Mouse (Mus musculus): Measurements from ENCODE around the gene Vmn2r27. TPM values are rescaled to one million over a fixed set of nuclear protein-coding genes. Genes with fewer than 3 reads are reported as not detected.

Gene Vmn2r27
- polyA plus RNA-seq (2015; fragmentation: Nextera tagmentation; extraction: Ambion mirVana), result not detected in 2 replicates

DNA sequence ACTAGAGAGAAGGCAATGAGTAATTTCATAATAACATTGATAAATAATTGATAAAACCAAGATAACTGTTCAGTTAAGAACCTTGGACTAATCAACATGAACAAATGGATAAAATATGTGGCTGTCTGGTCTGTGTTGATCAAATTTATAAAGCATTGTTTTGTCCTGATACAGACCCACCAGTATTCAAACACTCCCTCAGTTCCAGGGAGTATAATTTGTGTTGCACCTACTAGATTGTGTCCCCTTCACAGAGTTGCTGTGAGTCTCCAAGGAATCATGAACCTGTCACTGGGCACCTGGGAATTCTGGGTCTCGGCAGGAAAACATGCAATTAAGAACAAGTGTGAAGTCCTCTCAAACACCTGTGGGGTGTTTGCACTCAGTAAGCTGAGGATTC, at the start of gene Vmn2r27:
Gene Vmn2r27 (minus strand): TSS at position 101 of the 400 bp plus-strand sequence.
- Histone ChIP-seq H3K4me3 (no peak within 1 kb of the TSS), H3K9ac (no peak within 1 kb of the TSS), H3K36me3 (no peaks in the 10 kb centered on the region), H3K27me3 (no peaks in the 10 kb centered on the region), H3K27ac (no peak within 1 kb of the TSS), H3K9me3 (no peaks in the 10 kb centered on the region), H3K4me1 (replicated peaks) (no peaks in the 10 kb centered on the region), H3K4me2 (no peak within 1 kb of the TSS)
- WGBS, result 80% methylated on average over 1 of the region's 1 CpGs
- no peak for ATAC-seq (ENCODE audit: low FRiP score)

DNA sequence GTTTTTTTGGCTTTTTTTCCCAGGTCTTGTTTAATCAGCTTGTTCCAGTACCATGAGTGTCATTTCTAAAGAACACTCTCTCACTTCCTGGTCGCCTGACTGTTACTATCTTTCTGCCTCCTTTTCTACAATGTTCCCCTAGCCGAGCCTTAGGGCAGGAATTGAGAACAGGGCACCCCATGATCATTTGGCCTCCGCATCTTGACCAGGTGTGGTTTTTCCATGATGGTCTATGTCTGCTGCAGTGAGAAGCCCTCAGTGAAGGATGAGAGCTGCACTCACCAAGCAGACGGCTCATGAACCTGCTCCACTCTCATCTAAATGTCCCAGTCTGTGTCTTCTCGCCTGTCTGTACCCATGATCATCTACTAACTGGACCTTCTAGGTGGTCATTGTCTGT, 46.6 kb upstream of the Vmn2r27 start:
- Histone ChIP-seq H3K27me3 (no peaks in the 10 kb centered on the region), H3K4me1 (replicated peaks) (no peaks in the 10 kb centered on the region), H3K4me3 (no peak overlapping the region), H3K9ac (no peak overlapping the region), H3K36me3 (no peaks in the 10 kb centered on the region), H3K9me3 (no peaks in the 10 kb centered on the region), H3K27ac (no peak overlapping the region), H3K4me2 (no peak overlapping the region)
- 82% methylated on average over 5 of the region's 5 CpGs for WGBS
- ATAC-seq (ENCODE audit: low FRiP score), result no peak

DNA sequence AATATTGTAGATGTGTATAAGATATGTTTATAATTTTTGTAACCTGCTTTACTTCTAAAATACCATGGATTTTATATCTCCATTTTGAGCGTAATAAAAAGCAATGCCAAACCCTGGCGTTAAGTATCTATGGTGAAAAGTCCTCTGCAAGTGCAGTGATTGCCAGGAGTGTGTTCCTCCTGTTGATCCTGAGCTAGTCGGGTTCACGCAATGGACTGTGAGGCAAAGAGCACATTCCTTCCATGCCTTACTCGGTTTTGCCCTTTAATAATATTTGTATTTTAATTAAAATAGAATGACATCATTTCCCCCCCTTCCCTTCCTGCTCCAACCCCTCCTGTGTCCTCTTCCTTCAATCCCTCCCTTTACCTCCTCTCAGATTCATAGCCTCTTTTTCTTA, 46.0 kb upstream of the Vmn2r27 start:
- WGBS, result 89% methylated on average over 5 of the region's 5 CpGs
- H3K9me3 ChIP-seq, result no peaks in the 10 kb centered on the region
- H3K4me2 ChIP-seq, result no peak overlapping the region
- no peak overlapping the region for H3K9ac ChIP-seq
- no peaks in the 10 kb centered on the region for H3K4me1 ChIP-seq (replicated peaks)
- no peak for ATAC-seq (ENCODE audit: low FRiP score)
- no peaks in the 10 kb centered on the region for H3K27me3 ChIP-seq
- H3K36me3 ChIP-seq, result no peaks in the 10 kb centered on the region
- no peak overlapping the region for H3K4me3 ChIP-seq
- no peak overlapping the region for H3K27ac ChIP-seq

GRCm38 (mm10) chr6:124273231-124273880, 41.7 kb upstream of the Vmn2r27 start:
- Histone ChIP-seq H3K27me3 (no peaks in the 10 kb centered on the region), H3K4me2 (no peak overlapping the region), H3K36me3 (no peaks in the 10 kb centered on the region), H3K9ac (no peak overlapping the region), H3K9me3 (no peaks in the 10 kb centered on the region), H3K27ac (no peak overlapping the region), H3K4me3 (no peak overlapping the region), H3K4me1 (replicated peaks) (no peaks in the 10 kb centered on the region)
- ATAC-seq (ENCODE audit: low FRiP score), result no peak
- 78% methylated on average over 5 of the region's 5 CpGs for WGBS

- peak; percentile 67; the same call in 1 of the 2 replicates for ATAC-seq (ENCODE audit: low FRiP score)
- no peak overlapping the region for H3K4me2 ChIP-seq
- 1% methylated on average over 3 of the region's 3 CpGs for WGBS
These were observed 31.0 kb upstream of the Vmn2r27 start for GRCm38 (mm10) chr6:124262696-124263095.

GRCm38 (mm10) chr6:124260198-124260931, 28.7 kb upstream of the Vmn2r27 start:
- Histone ChIP-seq H3K27me3 (no peaks in the 10 kb centered on the region), H3K9me3 (no peaks in the 10 kb centered on the region), H3K4me1 (replicated peaks) (no peaks in the 10 kb centered on the region), H3K9ac (no peak overlapping the region), H3K4me2 (no peak overlapping the region), H3K27ac (no peak overlapping the region), H3K4me3 (no peak overlapping the region), H3K36me3 (no peaks in the 10 kb centered on the region)
- ATAC-seq (ENCODE audit: low FRiP score), result peak; percentile 90
- 28% methylated on average over 10 of the region's 14 CpGs for WGBS

More at GRCm38 (mm10) chr6:124262696-124263095, 31.0 kb upstream of the Vmn2r27 start:
- Histone ChIP-seq H3K9ac (no peak overlapping the region), H3K27me3 (no peaks in the 10 kb centered on the region), H3K4me3 (no peak overlapping the region), H3K4me1 (replicated peaks) (no peaks in the 10 kb centered on the region), H3K9me3 (no peaks in the 10 kb centered on the region), H3K27ac (no peak overlapping the region), H3K36me3 (no peaks in the 10 kb centered on the region)

DNA sequence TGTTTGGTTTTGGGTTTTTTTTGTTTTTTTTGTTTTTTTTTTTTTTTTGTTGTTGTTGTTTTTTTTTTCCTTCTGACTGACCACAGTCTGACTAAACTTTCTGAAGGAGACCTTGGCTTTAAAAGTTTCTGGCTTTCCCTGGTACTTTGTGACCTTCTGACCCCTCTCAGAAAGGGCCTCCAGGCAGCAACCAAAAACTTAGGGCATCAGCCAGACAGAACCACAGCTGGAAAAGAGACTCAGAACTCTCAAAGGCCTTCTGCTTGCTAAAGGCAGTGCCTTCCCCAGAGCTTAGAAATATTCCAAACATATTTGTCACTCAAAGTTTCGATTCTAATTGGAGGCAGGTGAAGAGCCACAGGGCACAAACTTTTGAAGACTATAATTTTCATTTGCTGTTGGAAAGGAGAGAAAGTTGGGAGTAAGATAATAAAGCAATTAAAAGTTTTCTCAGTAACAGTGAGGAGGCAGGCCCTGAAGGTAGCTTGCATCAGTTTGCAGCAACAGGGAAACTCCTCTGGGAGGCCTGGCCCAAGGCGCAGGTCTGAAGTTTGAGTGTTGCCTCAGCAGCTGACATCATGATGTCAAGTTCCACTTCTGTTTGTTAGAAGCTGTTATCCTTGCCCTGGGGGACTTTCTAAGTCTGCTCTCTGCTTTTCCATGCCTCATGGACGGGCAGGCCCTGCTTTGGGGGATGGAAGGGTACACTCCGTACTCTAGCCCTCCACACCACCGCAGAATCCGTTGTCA, 24.2 kb upstream of the Vmn2r27 start:
- WGBS, result 68% methylated on average over 6 of the region's 6 CpGs
- no peaks in the 10 kb centered on the region for H3K27me3 ChIP-seq
- H3K4me3 ChIP-seq, result no peak overlapping the region
- no peak overlapping the region for H3K4me2 ChIP-seq
- H3K36me3 ChIP-seq, result no peaks in the 10 kb centered on the region
- no peak overlapping the region for H3K27ac ChIP-seq
- H3K4me1 ChIP-seq (replicated peaks), result no peaks in the 10 kb centered on the region
- no peak overlapping the region for H3K9ac ChIP-seq
- ATAC-seq (ENCODE audit: low FRiP score), result no peak
- no peaks in the 10 kb centered on the region for H3K9me3 ChIP-seq

DNA sequence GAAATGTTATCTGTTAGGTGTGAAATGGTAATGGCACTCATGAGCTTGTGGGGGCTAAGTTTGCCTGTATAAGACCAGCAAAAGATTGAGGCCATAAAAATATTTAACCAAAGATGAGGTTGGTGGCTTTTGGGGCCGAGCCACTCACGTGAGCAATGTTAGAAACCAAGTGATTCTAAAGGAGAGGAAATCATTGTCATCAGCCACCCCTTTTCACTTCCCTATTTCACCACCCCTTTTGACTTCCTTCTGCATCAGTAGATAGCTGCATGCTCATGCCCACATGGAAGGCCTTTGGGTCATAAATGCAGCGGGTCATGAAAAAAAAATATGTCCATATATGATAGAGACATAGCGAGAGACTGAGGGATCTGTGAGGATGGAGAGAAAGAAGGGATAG, 29.5 kb downstream of the Vmn2r27 start:
- H3K9me3 ChIP-seq, result no peaks in the 10 kb centered on the region
- 89% methylated on average over 4 of the region's 4 CpGs for WGBS
- no peak overlapping the region for H3K9ac ChIP-seq
- H3K4me3 ChIP-seq, result no peak overlapping the region
- H3K27me3 ChIP-seq, result no peaks in the 10 kb centered on the region
- H3K36me3 ChIP-seq, result no peaks in the 10 kb centered on the region
- no peak for ATAC-seq (ENCODE audit: low FRiP score)
- no peaks in the 10 kb centered on the region for H3K4me1 ChIP-seq (replicated peaks)
- H3K27ac ChIP-seq, result no peak overlapping the region
- H3K4me2 ChIP-seq, result no peak overlapping the region

DNA sequence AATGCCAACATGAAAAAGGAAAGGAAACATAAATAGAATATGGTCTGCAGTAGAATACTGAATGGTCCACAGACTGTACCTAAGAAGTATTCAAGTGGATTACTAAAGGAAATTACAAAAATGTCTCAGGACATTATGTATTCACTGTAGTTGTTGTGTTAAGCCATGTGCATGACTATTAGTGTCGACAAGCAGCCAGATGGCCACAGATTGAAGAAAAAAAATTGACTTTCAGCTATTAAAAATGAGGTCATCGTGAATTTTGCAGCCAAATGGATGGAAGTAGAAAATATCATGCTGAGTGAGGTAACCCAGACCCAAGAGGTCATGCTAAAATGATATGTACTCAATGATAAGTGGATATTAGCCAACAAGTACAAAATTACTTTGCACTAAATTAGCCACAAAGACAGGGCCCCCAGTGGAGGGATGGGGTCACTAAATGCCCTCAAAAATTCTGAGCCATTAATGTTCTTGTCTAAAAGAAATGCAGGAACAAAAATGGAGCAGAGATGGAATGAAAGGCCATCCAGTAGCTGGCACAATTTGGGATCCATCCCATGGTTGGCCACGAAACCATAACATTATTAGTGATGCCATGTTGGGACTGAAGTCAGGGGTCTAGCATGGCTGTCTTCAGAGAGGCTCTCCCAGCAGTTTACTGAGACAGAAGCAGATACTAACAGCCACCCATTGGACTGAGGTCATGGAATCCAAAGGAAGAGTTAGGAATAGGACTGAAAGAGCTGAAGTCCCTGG, 63.0 kb downstream of the Vmn2r27 start:
- H3K9me3 ChIP-seq, result no peaks in the 10 kb centered on the region
- no peak for ATAC-seq (ENCODE audit: low FRiP score)
- no peak overlapping the region for H3K9ac ChIP-seq
- H3K36me3 ChIP-seq, result no peaks in the 10 kb centered on the region
- H3K27ac ChIP-seq, result no peak overlapping the region
- H3K4me3 ChIP-seq, result no peak overlapping the region
- H3K4me1 ChIP-seq (replicated peaks), result no peaks in the 10 kb centered on the region
- H3K4me2 ChIP-seq, result no peak overlapping the region
- WGBS, result 81% methylated on average over 3 of the region's 3 CpGs
- H3K27me3 ChIP-seq, result no peaks in the 10 kb centered on the region

GRCm38 (mm10) chr6:124166596-124166995, 65.1 kb downstream of the Vmn2r27 start:
- H3K27ac ChIP-seq, result no peak overlapping the region
- no peaks in the 10 kb centered on the region for H3K9me3 ChIP-seq
- ATAC-seq (ENCODE audit: low FRiP score), result no peak
- no peak overlapping the region for H3K9ac ChIP-seq
- H3K27me3 ChIP-seq, result no peaks in the 10 kb centered on the region
- H3K36me3 ChIP-seq, result no peaks in the 10 kb centered on the region
- H3K4me3 ChIP-seq, result no peak overlapping the region
- H3K4me2 ChIP-seq, result no peak overlapping the region
- H3K4me1 ChIP-seq (replicated peaks), result no peaks in the 10 kb centered on the region
- 82% methylated on average over 2 of the region's 2 CpGs for WGBS

GRCm38 (mm10) chr6:124149808-124150207, 81.8 kb downstream of the Vmn2r27 start:
- no peaks in the 10 kb centered on the region for H3K36me3 ChIP-seq
- H3K9me3 ChIP-seq, result no peaks in the 10 kb centered on the region
- no peaks in the 10 kb centered on the region for H3K27me3 ChIP-seq
- no peak overlapping the region for H3K4me2 ChIP-seq
- no peaks in the 10 kb centered on the region for H3K4me1 ChIP-seq (replicated peaks)
- no peak overlapping the region for H3K27ac ChIP-seq
- no peak overlapping the region for H3K4me3 ChIP-seq
- WGBS, result 41% methylated on average over 1 of the region's 1 CpGs
- no peak overlapping the region for H3K9ac ChIP-seq
- ATAC-seq (ENCODE audit: low FRiP score), result no peak

All from hindbrain, embryonic 13.5 days (tissue).